Mouse (Mus musculus) small intestine, adult 2 months (tissue): ENCODE measurements around the gene Iqschfp.

Experiments used
- CTCF ChIP-seq: fragments of 200-500 bp; IDR thresholded peaks from 2 replicates; pipeline ENCODE4 v1.5.1; 2012; ENCODE audit warnings: low read depth, mild to moderate bottlenecking, control low read depth, inconsistent platforms, low read length, moderate library complexity, mixed read lengths; ENCODE audit not compliant: insufficient replicate concordance, insufficient read length; ENCODE audit errors: extremely low read depth
- POLR2A ChIP-seq: fragments of 200-500 bp; IDR thresholded peaks from 2 replicates; pipeline ENCODE4 v1.6.1; 2012; ENCODE audit warnings: low read depth, mild to moderate bottlenecking, control low read depth, inconsistent platforms, low read length, moderate library complexity

DNA sequence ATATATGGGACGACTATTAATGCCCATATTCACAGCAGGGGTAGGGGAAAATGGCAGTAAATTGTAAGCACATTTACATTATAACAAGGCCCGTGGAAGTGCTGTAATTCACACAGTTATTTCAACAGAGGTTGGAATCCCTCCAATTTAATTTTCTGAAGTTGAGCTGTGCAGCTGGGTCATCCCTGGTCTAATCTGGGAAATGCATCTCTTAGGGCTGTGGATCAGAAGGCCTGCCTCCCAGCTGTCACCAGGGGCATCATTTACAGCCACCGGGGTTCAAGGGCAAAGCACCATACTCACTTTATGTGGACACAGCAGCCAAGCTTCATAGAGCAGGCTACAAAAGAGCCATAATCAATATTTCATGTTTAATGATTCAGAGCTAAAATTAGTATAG, 144.1 kb downstream of the Iqschfp start:
- TF ChIP-seq CTCF (no peak), POLR2A (no peak)
